Mouse (Mus musculus): ENCODE results near the gene Ctdnep1.

Gene Ctdnep1

DNA sequence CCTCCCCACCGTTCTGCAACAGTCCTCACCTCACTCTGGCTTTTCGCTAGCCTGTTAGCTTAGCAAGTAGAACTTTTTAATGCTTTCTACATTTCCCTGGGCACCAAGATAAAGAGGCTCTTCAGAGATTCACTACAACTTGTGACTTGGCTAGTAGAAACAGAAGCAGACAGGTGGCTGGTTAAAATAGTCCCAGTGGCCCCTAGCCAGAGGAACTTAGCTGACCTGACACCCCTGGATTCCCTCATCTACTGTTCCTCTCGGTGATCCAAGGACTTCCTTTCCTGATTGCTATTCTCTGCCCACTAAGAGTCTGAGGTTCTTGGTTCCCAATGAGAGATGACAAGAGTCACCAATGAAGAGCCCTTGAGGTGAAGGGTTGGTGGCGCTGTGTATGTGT, 2.4 kb downstream of the Ctdnep1 start:
- DNase-seq (ENCODE audit: low read depth, low spot score), result no peak

GRCm38 (mm10) chr11:69984431-69984830, 3.5 kb downstream of the Ctdnep1 start:
- no peak for DNase-seq (ENCODE audit: low read depth, low spot score)

DNA sequence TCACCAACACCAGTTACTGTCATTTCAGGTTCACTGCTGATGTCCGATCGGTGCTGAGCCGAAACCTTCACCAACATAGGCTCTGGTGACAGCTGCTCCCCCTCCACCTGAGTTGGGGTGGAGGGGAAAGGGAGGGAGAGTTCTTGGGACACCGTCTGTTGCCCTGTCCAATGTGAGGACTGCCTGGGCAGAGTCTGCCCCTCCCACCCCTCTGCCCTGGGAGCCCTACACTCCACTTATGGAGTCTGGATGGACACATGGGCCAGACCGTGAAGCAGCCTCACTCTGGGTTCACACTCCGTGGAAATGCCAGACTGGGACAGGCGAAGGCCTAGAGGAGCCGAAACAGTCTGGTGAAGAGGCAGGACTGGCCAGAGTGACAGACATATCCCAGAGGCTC, 9.0 kb downstream of the Ctdnep1 start:
- DNase-seq (ENCODE audit: low read depth, low spot score), result no peak

GRCm38 (mm10) chr11:69990850-69991691, 10.1 kb downstream of the Ctdnep1 start, which contains the start of gene Gabarap:
Gene Gabarap, plus strand, starts transcription at chr11:69991143.
- DNase-seq (ENCODE audit: low read depth, low spot score), result peak; percentile 98

- DNase-seq (ENCODE audit: low read depth, low spot score), result no peak
Observed at GRCm38 (mm10) chr11:69991711-69992110, 10.8 kb downstream of the Ctdnep1 start.

DNA sequence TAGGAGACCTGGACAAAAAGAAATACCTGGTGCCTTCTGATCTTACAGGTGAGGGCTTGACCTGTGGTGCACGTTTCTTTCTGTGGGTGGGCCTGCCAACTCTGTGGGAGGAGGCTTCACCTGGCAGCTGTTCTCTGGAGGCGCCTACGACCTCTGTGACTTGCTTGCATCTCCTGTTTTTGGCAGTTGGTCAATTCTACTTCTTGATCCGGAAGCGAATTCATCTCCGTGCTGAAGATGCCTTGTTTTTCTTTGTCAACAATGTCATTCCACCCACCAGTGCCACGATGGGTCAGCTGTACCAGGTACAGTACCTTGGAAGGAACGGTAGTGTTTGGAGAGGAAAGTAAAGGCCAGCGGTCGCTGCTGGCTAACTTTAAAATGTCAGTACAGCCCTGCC, 11.4 kb downstream of the Ctdnep1 start:
- no peak for DNase-seq (ENCODE audit: low read depth, low spot score)

DNA sequence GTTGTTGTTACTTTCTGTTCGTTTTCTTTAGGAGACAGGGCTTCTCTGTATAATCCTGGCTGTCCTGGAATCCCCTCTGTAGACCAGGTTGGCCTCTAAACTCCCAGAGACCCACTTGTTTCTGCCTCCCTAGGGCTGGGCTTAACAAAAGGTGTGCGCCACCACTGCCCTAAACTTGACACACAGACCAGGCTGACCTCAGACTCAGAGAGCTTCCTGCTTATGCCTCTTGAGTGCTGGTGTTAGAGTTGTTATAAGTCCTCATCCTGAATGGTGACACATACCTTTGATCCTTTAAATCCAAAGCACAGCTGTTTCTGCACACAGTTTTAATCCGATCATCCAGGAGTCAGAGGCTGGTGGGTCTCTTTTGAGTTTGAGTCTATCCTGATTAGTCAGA, 12.0 kb downstream of the Ctdnep1 start:
- no peak for DNase-seq (ENCODE audit: low read depth, low spot score)

GRCm38 (mm10) chr11:69994401-69995090, 13.6 kb downstream of the Ctdnep1 start:
- DNase-seq (ENCODE audit: low read depth, low spot score), result no peak

- DNase-seq (ENCODE audit: low read depth, low spot score), result peak; percentile 99
Observed at GRCm38 (mm10) chr11:69995391-69995960, 14.5 kb downstream of the Ctdnep1 start, which contains the start of gene Phf23. Gene Phf23, plus strand, starts transcription at chr11:69995777.

GRCm38 (mm10) chr11:69996161-69997061, 15.5 kb downstream of the Ctdnep1 start:
- no peak for DNase-seq (ENCODE audit: low read depth, low spot score)

DNA sequence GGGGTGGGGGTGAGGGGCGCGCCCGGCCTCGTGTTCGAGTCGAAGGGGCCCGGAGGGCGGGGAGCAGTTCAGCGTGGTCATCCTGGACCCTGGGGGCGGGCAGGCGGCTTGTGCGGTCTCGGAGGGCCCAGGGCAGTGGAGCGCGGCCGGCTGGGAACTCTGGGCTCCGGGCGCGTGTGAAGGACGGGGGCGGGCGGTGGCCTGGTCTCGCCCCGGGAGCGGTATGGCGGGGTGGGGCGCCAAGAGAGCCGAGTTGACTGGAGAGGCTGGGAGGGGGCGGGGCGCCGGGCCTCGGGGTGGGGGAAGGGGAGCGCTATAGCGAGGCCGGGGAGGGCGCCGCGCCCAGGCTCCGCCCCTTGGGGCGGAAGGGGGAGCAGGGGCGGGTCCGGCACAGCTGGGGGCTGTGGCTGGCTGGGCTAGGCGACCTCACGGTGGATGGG, 16.1 kb downstream of the Ctdnep1 start:
- peak; percentile 81 for DNase-seq (ENCODE audit: low read depth, low spot score)

GRCm38 (mm10) chr11:69998567-69999491, 17.9 kb downstream of the Ctdnep1 start:
- DNase-seq (ENCODE audit: low read depth, low spot score), result no peak

DNA sequence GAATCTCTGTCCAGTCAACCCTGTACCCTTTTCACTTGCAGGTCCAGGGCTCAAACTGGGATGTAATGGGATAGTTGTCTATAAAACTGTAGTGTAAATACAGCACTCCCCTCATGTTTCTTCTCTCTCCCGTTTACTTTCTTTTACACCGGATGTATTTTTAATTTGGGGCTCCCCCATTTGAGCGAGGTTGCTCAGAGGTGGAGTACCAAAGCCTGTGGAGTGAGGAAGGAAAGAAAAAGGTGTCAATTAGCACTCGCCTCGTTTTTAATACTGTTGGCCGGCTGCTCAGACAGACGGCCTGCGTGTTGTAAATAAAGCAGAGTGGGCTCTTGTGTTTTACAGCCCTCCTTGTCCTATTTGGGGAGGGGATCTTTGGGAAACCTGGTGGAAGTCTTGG, 18.7 kb downstream of the Ctdnep1 start:
- no peak for DNase-seq (ENCODE audit: low read depth, low spot score)

DNA sequence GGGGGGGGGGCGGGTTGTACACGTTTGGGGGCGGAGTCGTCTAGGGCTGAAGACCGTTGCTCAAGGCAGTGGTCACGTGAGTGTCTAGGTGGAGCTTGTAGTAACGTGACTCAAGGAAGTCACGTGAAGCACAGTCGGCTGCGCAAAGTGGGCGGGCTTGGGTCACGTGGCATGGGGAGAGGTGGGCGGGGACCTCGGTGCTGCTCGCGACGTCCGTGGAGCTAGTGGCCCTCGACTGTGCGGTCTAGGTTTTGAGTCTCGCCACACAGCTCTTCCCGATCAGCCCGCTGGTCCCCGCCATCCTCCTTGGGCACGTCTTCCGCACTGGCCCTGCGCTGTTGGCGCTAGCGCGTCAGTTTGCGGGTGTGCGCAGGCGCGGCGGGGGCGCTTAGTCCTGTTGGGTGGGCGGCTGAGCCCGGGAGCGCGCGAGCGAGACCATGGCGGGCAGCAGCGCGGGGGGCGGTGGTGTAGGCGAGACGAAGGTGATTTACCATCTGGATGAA, 19.5 kb downstream of the Ctdnep1 start, which contains the start of gene Dvl2:
TSS of gene Dvl2 (plus strand) at position 200 of the 503 bp plus-strand sequence.
- DNase-seq (ENCODE audit: low read depth, low spot score), result peak; percentile 98

- no peak for DNase-seq (ENCODE audit: low read depth, low spot score)
Observed at GRCm38 (mm10) chr11:70001159-70001558, 20.2 kb downstream of the Ctdnep1 start.

- peak; percentile 85 for DNase-seq (ENCODE audit: low read depth, low spot score)
Observed at GRCm38 (mm10) chr11:70001865-70002264, 20.9 kb downstream of the Ctdnep1 start.

DNA sequence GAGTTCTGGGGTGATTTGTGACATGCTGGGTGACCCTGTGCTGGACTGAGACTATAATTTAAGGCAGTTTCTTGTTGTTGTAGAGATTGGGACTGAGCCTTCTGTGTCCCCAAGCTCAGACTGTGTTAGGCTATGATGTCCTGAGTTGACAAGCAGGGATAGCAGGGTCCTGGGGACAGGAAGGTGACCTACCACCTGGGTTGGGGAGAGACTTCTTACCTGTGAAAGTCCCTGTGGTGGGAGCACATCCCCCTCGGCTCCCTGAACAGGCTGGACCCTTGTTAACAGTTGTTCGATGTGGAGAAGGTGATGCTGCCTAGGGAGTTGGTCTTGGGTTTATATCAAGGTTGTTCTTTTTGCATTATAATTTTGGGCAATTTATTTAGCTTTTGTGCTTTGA, 21.5 kb downstream of the Ctdnep1 start:
- DNase-seq (ENCODE audit: low read depth, low spot score), result no peak

- DNase-seq (ENCODE audit: low read depth, low spot score), result no peak
Observed at GRCm38 (mm10) chr11:70005521-70005920, 24.6 kb downstream of the Ctdnep1 start.

GRCm38 (mm10) chr11:70010033-70010432, 29.1 kb downstream of the Ctdnep1 start:
- DNase-seq (ENCODE audit: low read depth, low spot score), result no peak

DNA sequence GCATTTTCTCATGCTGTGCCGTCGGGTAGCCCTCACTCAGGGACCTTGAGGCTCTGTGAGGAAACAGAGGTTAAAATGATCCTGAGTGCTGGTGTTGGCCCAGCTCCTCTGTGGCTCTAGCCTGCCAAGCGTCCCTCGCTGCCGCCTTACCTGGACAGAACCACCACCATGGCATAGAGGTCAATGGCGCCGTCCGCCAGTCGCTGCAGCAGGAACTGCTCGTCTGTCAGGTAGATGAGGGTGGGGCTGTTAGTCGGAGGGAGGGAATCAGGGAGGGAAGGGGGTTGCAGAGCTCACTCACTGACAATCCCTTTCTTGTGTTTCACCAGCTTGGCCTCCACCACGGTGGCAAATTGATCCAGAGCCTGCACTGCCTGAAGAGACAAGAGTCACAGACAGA, 29.6 kb downstream of the Ctdnep1 start:
- no peak for DNase-seq (ENCODE audit: low read depth, low spot score)
